Mouse (Mus musculus): ENCODE data around the gene Zfp935. TPM values are rescaled to one million over a fixed set of nuclear protein-coding genes. Genes with fewer than 3 reads are reported as not detected.
"Not testable (repeated sequence)": the region's sequence is repeated elsewhere in the genome, so short reads cannot be mapped to it uniquely, and the experiment has no call there.

Zfp935 gene
- polyA plus RNA-seq (2012; rRNA removed): not detected in 2 replicates
- polyA plus RNA-seq (2014; fragmentation: Nextera tagmentation; extraction: Ambion mirVana): not detected in 2 replicates

- DNase-seq (ENCODE audit: low read depth in 3 of 3, low spot score in 3 of 3) (peak in 1 of 3 experiments; percentile 1), ATAC-seq (ENCODE audit: insufficient read depth) (peak; percentile 61; the same call in 1 of the 2 replicates)
- Histone ChIP-seq H3K4me2 (ENCODE audit: low read depth) (peak within 1 kb of the TSS; percentile 55), H3K4me3 (ENCODE audit: insufficient read depth in 1 of 2, low read depth in 2 of 2, low read length in 2 of 2) (peak within 1 kb of the TSS; percentile 53 to 81), H3K9ac (replicated peaks) (peak within 1 kb of the TSS; percentile 72)
- not testable (repeated sequence) for H3K36me3 ChIP-seq (replicated peaks; ENCODE audit: control insufficient read depth, insufficient read depth, low read depth); H3K4me1 ChIP-seq (replicated peaks; ENCODE audit: control insufficient read depth in 2 of 2, insufficient read depth in 2 of 2, low read length in 1 of 2); H3K27ac ChIP-seq; H3K27me3 ChIP-seq (ENCODE audit: control insufficient read depth, insufficient read depth, low read length); H3K9me3 ChIP-seq (ENCODE audit: control insufficient read depth, low read length)
- WGBS (ENCODE audit: insufficient replicate concordance): 3% methylated on average over 25 of the region's 27 CpGs
Observed at GRCm38 (mm10) chr13:62558189-62559110, at the start of gene Zfp935. TSS of gene Zfp935 (minus strand) at chr13:62558511.

- not testable (repeated sequence) for H3K4me3 ChIP-seq (ENCODE audit: insufficient read depth in 1 of 2, low read depth in 2 of 2, low read length in 2 of 2); H3K9me3 ChIP-seq (ENCODE audit: control insufficient read depth, low read length); H3K4me1 ChIP-seq (replicated peaks; ENCODE audit: control insufficient read depth in 2 of 2, insufficient read depth in 2 of 2, low read length in 1 of 2); DNase-seq (ENCODE audit: low read depth in 3 of 3, low spot score in 3 of 3); H3K27ac ChIP-seq; H3K36me3 ChIP-seq (replicated peaks; ENCODE audit: control insufficient read depth, insufficient read depth, low read depth); H3K4me2 ChIP-seq (ENCODE audit: low read depth); H3K9ac ChIP-seq (replicated peaks); ATAC-seq (ENCODE audit: insufficient read depth); H3K27me3 ChIP-seq (ENCODE audit: control insufficient read depth, insufficient read depth, low read length)
- WGBS (ENCODE audit: insufficient replicate concordance): 54% methylated on average over 2 of the region's 6 CpGs
Observed at GRCm38 (mm10) chr13:62571099-62571498, 12.8 kb upstream of the Zfp935 start, which contains the start of gene Zfp934. TSS of gene Zfp934 (minus strand) at chr13:62571199.

- ATAC-seq (ENCODE audit: insufficient read depth); H3K36me3 ChIP-seq (replicated peaks; ENCODE audit: control insufficient read depth, insufficient read depth, low read depth); DNase-seq (ENCODE audit: low read depth in 3 of 3, low spot score in 3 of 3); H3K4me2 ChIP-seq (ENCODE audit: low read depth); H3K9me3 ChIP-seq (ENCODE audit: control insufficient read depth, low read length); H3K27ac ChIP-seq; H3K27me3 ChIP-seq (ENCODE audit: control insufficient read depth, insufficient read depth, low read length); H3K9ac ChIP-seq (replicated peaks); H3K4me1 ChIP-seq (replicated peaks; ENCODE audit: control insufficient read depth in 2 of 2, insufficient read depth in 2 of 2, low read length in 1 of 2); H3K4me3 ChIP-seq (ENCODE audit: insufficient read depth in 1 of 2, low read depth in 2 of 2, low read length in 2 of 2): not testable (repeated sequence)
- 6% methylated on average over 1 of the region's 1 CpGs for WGBS (ENCODE audit: insufficient replicate concordance)
Observed at GRCm38 (mm10) chr13:62561696-62562095, 3.4 kb upstream of the Zfp935 start.

- not testable (repeated sequence) for H3K36me3 ChIP-seq (replicated peaks; ENCODE audit: control insufficient read depth, insufficient read depth, low read depth); H3K9ac ChIP-seq (replicated peaks); H3K4me3 ChIP-seq (ENCODE audit: insufficient read depth in 1 of 2, low read depth in 2 of 2, low read length in 2 of 2); H3K27me3 ChIP-seq (ENCODE audit: control insufficient read depth, insufficient read depth, low read length); H3K4me1 ChIP-seq (replicated peaks; ENCODE audit: control insufficient read depth in 2 of 2, insufficient read depth in 2 of 2, low read length in 1 of 2); H3K27ac ChIP-seq; DNase-seq (ENCODE audit: low read depth in 3 of 3, low spot score in 3 of 3); H3K4me2 ChIP-seq (ENCODE audit: low read depth); H3K9me3 ChIP-seq (ENCODE audit: control insufficient read depth, low read length); ATAC-seq (ENCODE audit: insufficient read depth)
Observed at GRCm38 (mm10) chr13:62530129-62530528, 28.2 kb downstream of the Zfp935 start.

GRCm38 (mm10) chr13:62510641-62511420, 47.5 kb downstream of the Zfp935 start:
- H3K9me3 ChIP-seq (ENCODE audit: control insufficient read depth, low read length); H3K27me3 ChIP-seq (ENCODE audit: control insufficient read depth, insufficient read depth, low read length); H3K9ac ChIP-seq (replicated peaks); H3K4me2 ChIP-seq (ENCODE audit: low read depth); ATAC-seq (ENCODE audit: insufficient read depth); DNase-seq (ENCODE audit: low read depth in 3 of 3, low spot score in 3 of 3); H3K36me3 ChIP-seq (replicated peaks; ENCODE audit: control insufficient read depth, insufficient read depth, low read depth); H3K4me3 ChIP-seq (ENCODE audit: insufficient read depth in 1 of 2, low read depth in 2 of 2, low read length in 2 of 2); H3K27ac ChIP-seq; H3K4me1 ChIP-seq (replicated peaks; ENCODE audit: control insufficient read depth in 2 of 2, insufficient read depth in 2 of 2, low read length in 1 of 2): not testable (repeated sequence)
- WGBS (ENCODE audit: insufficient replicate concordance): 45% methylated on average over 1 of the region's 1 CpGs

- DNase-seq (ENCODE audit: low read depth in 3 of 3, low spot score in 3 of 3); ATAC-seq (ENCODE audit: insufficient read depth); H3K36me3 ChIP-seq (replicated peaks; ENCODE audit: control insufficient read depth, insufficient read depth, low read depth); H3K4me1 ChIP-seq (replicated peaks; ENCODE audit: control insufficient read depth in 2 of 2, insufficient read depth in 2 of 2, low read length in 1 of 2); H3K9ac ChIP-seq (replicated peaks); H3K27me3 ChIP-seq (ENCODE audit: control insufficient read depth, insufficient read depth, low read length); H3K4me2 ChIP-seq (ENCODE audit: low read depth); H3K27ac ChIP-seq; H3K9me3 ChIP-seq (ENCODE audit: control insufficient read depth, low read length); H3K4me3 ChIP-seq (ENCODE audit: insufficient read depth in 1 of 2, low read depth in 2 of 2, low read length in 2 of 2): not testable (repeated sequence)
- WGBS (ENCODE audit: insufficient replicate concordance): 80% methylated on average over 8 of the region's 8 CpGs
Observed at GRCm38 (mm10) chr13:62472661-62473060, 85.7 kb downstream of the Zfp935 start.
